Mouse (Mus musculus) leukemia stem cell, adult 10-12 weeks (primary cell): Measurements from ENCODE around the gene Tmem254a. TPM values are rescaled to one million over a fixed set of nuclear protein-coding genes. Genes with fewer than 3 reads are reported as not detected.

ENCODE experiments used
- polyA plus RNA-seq: library from polyadenylated mRNA; stranded (reverse); fragments of >175 nt; gene quantifications from 2 replicates; pipeline ENCODE4 v1.2.3, GENCODE M21; 2012; ENCODE audit warnings: low replicate concordance

Gene Tmem254a
- 1.2 TPM in 1 of 2 replicates, not detected in the other for polyA plus RNA-seq

GRCm38 (mm10) chr14:25927562-25927881 is at the start of gene Tmem254a:
Tmem254a (minus strand) TSS chr14:25927672.

GRCm38 (mm10) chr14:25938004-25938403 is 10.5 kb upstream of the Tmem254a start, which contains the start of gene Cphx1:
Cphx1 (plus strand) TSS chr14:25938304.

GRCm38 (mm10) chr14:25903000-25903399 is 24.5 kb downstream of the Tmem254a start, which contains the start of gene Plac9a:
Plac9a (minus strand) TSS chr14:25903100.

Other genes starting within 250 kb of the Tmem254a start
- gene Ppif, start 233.5 kb downstream of the Tmem254a start, polyA plus RNA-seq, result 36.5 and 49.4 TPM in 2 replicates
- gene Zcchc24, start 158.6 kb downstream of the Tmem254a start, polyA plus RNA-seq, result 3.0 and 4.1 TPM in 2 replicates
- 128 and 147 TPM in 2 replicates for gene Anxa11, start 85.5 kb downstream of the Tmem254a start, polyA plus RNA-seq
- 0.64 TPM in 1 of 2 replicates, not detected in the other for gene Plac9a, start 24.6 kb downstream of the Tmem254a start, polyA plus RNA-seq
- not detected in 2 replicates for gene Cphx1, start 10.6 kb upstream of the Tmem254a start, polyA plus RNA-seq
- gene Duxbl1, start 50.9 kb upstream of the Tmem254a start, polyA plus RNA-seq, result not detected in 2 replicates
- 1.9 and 2.4 TPM in 2 replicates for gene Gm9780, start 115.0 kb upstream of the Tmem254a start, polyA plus RNA-seq
- gene Tmem254c, start 139.7 kb upstream of the Tmem254a start, polyA plus RNA-seq, result 2.2 and 3.6 TPM in 2 replicates
- gene Cphx2, start 153.8 kb upstream of the Tmem254a start, polyA plus RNA-seq, result not detected in 2 replicates
- gene Cphx3, start 154.6 kb upstream of the Tmem254a start, polyA plus RNA-seq, result not detected in 2 replicates
- gene Duxbl2, start 190.7 kb upstream of the Tmem254a start, polyA plus RNA-seq, result not detected in 2 replicates